Mouse (Mus musculus): ENCODE results near the gene Il1f6.
A peak's percentile ranks its signal among the peaks of the same experiment; 100 is the strongest.

Gene Il1f6

GRCm38 (mm10) chr2:24215118-24215517 is at the start of gene Il1f6:
Gene Il1f6 (plus strand): TSS chr2:24215418.
- DNase-seq, result no peak

- DNase-seq, result peak; percentile 77
These were observed 33.4 kb upstream of the Il1f6 start for GRCm38 (mm10) chr2:24181683-24182331.

GRCm38 (mm10) chr2:24182423-24183147 is 32.6 kb upstream of the Il1f6 start:
- DNase-seq, result peak; percentile 48

GRCm38 (mm10) chr2:24184092-24184491 is 31.1 kb upstream of the Il1f6 start:
- peak; percentile 34 for DNase-seq

- DNase-seq, result no peak
These were observed 29.0 kb upstream of the Il1f6 start, which contains the start of gene Il1f9 for GRCm38 (mm10) chr2:24186176-24186575. Gene Il1f9 (plus strand): TSS chr2:24186476.

- no peak for DNase-seq
These were observed 27.6 kb upstream of the Il1f6 start for GRCm38 (mm10) chr2:24187585-24187984.

GRCm38 (mm10) chr2:24188189-24188588 is 27.0 kb upstream of the Il1f6 start:
- DNase-seq, result no peak

GRCm38 (mm10) chr2:24227191-24227590 is 12.0 kb downstream of the Il1f6 start:
- DNase-seq, result no peak

GRCm38 (mm10) chr2:24267503-24267902 is 52.3 kb downstream of the Il1f6 start:
- DNase-seq, result no peak

GRCm38 (mm10) chr2:24273619-24274018 is 58.4 kb downstream of the Il1f6 start:
- DNase-seq, result no peak

GRCm38 (mm10) chr2:24275146-24275545 is 59.9 kb downstream of the Il1f6 start:
- no peak for DNase-seq
